Mouse (Mus musculus) ovary, adult 18-20 months (tissue): ENCODE results near the gene Cdk18.

ENCODE experiments used
- DNase-seq: peaks from one replicate; pipeline ENCODE4 v3.0.0; 2022; ENCODE audit warnings: low spot score, mixed read lengths

Cdk18 gene

DNA sequence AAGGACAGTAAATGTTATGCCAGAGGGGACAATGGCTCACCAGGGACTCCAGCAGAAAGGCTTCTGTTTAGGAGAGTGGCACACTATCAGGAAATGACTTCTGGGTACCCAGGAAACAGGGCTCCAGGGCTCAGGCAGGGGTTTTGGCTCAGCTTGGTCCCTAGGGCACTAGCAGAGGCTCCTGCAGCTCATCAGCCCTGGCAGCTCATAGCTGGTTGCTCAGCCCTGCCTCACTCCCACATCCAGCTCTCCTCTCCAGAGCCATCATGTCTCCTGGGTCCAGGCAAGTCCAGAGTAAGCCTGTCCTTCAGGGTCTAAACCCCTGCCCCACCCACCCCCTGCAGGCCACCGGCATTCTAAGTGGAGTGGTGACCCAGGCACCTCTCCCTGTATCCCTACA, 28.1 kb downstream of the Cdk18 start:
- DNase-seq, result no peak

DNA sequence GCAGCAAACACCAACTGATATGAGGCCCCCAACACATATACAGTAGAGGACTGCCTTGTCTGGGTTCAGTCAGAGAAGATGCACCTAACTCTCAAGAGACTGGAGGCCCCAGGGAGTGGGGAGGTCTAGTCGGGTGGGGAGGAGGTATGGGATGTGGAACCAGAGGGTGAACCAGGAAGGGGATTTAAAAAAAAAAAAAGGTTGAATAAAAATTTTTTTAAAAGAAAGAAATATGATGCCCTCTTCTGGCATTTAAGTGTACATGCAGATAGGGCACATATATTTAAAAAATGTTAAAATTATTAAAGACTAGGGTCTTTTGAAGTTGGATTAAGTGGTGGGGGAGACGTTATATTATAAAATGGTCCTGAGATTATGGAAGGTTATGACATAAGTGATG, 30.1 kb downstream of the Cdk18 start:
- no peak for DNase-seq

DNA sequence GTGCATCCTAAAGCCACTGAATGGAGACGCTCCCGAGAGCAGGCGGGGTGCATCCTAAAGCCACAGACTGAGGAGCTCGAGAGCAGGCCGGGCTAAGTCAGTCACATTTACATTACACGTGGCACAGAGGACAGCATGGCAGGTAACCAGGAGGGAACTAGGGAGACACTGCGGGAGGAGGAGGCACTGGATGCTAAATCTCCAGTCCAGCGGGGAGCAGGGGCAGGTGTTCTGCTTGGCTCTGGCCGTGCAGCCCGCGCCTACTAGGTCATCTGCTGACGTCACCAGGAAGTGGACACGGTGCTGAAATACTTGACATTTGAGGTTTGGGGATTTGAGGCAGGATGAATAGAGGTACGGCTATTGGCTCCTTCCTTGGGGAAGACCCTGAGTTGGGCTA, 35.1 kb downstream of the Cdk18 start:
- DNase-seq, result no peak

DNA sequence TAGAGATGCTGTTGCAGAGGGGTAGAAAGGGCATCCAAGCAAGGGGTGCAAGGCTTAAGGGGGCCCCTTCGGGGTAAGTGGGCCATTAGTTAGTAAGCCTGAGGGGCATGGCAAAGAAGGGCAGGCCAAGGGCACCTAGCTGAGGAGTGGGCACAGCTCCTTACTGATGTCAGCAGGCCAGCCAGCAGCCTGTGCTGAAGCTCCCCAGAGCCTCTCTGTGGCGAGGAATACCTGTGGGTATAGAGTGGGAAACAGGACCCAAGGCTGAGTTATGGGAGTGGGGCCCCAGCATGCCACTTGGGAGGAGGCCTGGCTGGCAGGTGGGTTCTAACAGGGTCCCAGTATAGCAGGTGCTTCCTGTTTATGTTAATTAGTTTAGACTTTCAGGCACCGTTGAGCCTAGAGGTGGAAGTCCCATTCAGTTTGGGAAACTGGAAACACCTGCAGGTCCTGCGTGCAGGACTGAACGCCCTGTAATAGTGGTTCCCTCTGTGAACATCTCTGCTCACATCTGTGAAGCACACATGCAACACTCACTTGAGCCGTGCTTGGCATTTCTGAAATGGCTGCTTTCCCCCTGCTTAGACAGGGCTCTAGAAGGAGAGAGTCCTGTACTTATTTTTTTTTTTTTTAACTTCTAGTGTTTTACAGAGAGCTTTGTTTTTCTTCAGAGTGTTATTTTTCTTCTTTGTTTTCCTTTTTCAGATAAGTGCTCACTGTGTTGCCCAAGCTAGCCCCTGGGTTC, 37.4 kb downstream of the Cdk18 start:
- no peak for DNase-seq

DNA sequence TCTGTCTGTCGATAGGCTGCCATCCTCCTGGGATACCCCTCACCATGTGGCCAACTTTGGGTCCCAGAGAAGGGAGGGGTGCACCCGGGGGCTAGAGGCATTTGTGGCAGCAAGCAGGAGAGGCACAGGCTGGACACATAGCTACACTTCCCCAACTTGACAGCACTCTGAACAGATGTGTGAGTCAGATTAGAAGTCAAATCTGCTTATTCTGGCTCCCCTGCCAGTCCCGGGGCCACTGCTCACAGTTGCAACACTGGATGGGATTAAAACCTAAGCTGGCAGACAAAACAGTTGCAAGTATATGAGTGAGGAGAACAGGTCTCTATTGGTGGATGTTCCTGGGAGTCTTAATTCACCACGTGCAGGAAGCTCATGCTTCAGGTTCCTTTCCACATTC, 39.7 kb downstream of the Cdk18 start:
- no peak for DNase-seq

DNA sequence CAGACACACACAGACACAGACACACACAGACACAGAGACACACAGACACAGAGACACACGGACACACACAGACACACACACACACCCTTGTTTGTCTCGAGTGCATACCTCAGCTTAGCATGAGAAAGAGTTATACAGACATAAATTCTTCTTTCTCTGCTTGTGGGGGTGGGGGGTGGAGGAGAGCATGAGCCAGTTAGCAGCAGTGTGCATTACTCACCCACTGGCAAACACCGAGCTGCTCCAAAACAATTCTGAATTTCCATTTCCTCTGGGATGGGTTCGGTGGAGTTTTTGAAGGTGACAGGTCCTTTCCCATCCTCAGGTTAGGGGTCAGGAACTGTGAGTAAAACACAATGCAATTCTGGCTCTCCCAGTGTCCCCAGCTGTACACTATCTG, 40.5 kb downstream of the Cdk18 start:
- no peak for DNase-seq

DNA sequence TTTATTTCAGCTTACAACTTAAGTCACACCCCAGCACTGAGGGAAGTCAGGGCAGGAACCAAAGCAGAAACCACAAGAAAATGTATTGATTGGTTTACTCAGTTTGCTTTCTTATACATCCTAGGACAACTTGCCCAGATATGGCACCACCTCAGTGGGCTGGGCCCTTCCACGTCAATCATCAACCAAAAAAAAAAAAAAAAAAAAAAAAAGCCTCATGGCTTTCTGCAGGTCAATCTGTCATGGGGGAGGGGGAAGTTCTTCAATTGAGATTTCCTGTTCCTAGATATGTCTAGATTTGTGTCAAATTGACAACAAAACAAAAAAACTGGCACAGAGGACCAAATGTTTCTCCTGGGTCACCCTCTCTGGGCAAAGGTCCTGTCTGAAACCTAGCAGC, 41.4 kb downstream of the Cdk18 start:
- no peak for DNase-seq

DNA sequence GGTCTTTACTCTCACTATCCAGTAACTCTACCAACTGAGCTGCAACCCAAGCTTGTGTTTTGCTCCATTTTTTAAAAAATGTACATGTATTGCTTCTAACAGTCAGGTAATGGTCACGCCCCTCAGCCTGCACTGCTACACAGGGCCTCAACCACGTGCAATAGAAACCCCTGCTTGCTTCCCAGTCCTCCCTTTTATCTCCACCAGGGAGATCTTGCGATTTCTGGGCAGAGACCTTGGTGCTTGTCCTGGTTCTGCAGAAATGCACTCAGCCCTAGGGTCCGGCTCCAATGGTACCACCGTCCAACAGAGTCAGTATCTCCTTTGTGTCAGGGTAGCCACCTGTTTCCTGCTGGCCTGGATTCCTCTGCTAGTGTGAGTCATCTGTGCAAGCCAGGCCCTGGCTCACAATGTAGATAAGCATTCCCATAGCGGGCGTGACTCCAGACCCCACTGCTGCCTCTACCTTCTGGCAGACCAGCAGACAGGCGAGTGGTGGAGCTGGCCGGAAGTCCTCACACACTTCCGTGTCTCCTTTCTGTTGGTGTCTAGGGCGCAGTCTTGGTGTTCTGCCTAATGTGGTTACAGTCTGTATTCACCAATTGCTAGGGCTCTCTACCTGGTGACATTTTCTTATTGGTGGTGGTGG, 44.0 kb downstream of the Cdk18 start:
- DNase-seq, result peak; percentile 31

DNA sequence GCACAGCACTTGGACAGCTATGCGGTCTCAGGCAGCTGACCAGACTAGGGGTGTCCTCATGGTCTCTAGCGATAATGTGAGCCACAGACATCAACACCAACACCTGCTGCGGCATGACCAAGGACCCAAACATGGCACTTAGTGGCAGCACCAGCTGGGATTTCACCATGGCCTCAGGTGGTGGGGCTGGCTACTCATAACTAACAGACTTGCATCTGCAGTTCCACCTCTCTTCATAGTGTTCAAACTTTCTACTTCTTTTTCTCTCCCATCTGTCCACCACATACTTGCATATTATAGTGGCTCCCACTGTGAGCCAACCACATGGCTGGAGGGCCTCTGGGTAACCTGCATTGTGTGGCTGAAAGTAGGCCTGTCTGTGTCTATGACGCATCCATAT, 46.2 kb downstream of the Cdk18 start:
- no peak for DNase-seq

DNA sequence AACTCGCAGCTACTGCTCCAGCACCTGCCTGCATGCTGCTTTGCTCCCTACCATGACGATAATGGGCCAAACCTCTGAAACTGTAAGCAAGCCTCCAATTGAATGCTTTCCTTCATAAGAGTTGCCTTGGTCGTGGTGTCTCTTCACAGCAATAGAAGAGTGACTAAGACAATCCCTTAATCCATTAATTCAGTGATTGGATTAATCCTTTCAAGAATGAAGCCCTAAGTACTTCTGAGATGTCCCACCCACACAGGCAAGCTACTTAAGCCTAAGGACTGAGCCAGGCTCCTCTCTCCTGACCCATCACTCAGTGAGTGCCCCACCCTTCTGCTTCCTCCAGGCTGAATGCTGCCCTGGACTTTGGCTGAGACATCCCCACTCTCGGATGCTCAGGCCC, 49.2 kb downstream of the Cdk18 start:
- DNase-seq, result no peak

DNA sequence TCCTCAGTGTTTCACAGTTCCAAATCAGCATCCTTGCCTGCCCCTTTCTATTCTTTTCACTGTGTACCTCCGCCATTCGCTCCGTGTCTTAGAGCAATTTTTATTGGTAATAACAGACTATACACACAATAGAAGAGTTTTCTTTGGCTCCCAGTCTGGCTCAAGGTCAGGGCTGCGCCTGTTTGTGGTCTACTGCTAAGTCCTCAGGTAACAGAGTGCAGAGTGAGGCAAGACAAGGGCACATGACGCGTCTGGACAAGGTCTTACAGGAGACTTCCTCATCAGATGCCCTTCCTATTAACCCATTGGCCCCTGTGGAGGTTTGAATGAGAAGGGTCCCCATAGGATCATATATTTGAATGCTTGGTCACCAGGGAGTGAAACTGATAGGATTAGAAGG, 49.7 kb downstream of the Cdk18 start:
- no peak for DNase-seq

DNA sequence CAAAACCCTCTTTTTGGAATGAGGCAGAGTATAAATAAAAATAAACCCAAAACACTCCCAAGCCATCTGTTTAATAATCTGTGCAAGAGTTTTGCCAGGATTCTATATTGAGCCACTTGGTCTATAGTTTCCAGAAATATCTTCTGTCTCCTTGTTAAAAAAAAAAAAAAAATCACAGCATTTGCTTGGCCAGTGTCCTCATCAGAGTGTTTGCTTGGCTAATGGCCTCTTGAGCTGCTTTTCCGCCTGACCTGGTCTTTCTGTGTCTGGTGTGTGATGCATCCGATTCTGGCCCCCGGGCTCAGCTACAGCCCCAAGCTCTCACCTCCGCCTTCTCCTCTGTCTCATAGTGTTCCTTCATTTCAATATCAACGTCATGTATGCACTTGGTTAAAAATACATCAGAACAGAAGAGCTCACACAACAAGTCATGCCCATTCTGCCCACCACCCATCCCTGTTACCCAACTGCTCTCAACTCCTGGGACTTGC, 51.3 kb downstream of the Cdk18 start:
- DNase-seq, result no peak

DNA sequence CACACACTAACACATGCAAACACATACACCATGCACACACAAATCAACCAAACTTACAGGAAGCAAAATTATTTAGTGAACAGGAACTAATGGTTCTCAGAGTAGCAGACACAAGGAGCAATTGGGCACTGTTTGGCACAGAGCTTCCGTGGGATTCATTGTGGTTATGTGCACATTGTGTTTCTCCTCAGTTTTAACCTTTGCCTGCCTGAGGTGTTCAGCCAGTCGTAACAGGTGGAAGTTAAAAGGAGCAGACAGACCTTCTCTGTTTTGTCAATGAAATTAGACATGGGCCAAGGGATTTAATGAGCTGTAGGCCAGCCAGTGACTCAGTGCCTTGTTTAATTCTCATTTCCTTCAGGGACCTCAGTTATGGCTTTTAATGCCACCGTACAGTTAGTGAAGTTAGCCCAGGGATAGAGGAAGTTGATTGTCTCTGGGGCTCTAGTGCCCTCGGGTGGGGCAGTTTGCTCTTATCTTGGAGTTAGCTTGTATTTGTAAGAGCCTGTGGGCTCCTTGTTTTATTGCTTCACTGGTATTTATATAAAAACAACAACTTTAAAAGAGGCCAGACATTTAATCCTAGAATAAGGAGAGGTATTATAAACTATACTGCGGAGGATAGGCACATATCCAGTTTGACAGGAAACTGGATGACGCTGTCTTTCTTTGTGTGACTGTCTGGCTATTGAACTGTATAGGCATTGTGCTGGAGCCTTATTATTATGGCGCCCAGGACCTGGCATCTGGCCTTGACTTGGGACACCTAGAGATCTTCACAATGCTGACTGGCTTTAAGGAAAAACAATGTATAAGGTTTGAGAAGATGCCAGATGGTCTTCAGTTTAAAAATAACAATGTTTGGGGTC, 54.1 kb downstream of the Cdk18 start:
- no peak for DNase-seq

DNA sequence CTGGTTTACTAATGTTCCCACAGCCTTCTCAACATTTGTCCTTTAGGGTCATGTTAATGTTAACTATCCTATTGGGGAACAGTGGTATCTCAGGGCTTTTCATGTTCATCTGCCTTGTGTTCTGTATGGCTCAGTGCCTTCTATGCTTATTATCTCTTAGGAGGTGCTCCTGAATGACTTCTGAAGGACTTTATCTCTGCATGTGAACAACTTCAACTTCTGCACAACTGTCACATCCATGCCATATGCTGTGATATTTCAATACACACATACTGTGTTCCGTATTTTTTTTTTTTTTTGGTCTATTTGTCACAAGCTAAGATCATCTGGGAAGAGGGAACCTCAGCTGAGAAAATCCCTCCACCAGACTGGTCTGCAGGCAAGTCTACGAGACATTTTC, 61.1 kb downstream of the Cdk18 start:
- DNase-seq, result no peak

DNA sequence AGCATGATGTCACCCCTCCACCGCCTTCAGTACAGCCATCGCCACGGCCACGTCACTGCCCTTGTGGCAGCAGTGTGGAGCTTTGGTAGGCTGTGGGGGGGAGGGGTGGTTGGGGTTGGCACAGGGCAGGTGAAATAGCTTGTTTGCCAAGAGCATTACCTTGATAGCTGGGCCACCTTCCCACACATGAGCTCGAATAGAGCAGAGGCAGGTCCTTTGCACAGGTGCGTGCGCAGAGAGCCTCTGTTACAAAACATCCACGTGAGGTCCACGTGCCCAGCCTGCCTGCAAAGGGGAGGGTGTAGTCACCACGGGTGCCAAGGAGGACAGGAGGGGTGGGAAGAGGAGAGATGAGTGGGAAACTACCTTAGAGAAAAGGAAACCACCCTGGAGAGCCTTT, 63.9 kb downstream of the Cdk18 start:
- no peak for DNase-seq

DNA sequence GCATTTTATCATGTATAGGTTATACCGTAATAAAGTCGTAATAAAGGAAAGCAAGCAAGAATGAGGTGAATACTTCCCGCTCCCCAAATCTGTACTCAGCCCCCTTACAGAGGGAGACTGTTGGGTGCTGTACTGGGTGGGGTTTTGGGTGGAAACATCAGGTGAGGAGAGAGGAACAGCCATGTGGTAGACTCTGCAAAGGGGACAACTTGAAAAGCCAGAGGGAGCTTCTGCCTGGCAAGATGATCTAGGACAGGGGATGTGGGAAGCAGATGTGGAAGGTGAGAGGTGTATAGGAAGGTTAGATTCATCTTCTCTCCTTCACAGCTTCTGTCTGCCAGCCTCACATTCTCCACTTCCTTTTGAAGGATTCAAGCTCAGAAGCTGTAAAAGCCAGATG, 68.8 kb downstream of the Cdk18 start:
- no peak for DNase-seq

DNA sequence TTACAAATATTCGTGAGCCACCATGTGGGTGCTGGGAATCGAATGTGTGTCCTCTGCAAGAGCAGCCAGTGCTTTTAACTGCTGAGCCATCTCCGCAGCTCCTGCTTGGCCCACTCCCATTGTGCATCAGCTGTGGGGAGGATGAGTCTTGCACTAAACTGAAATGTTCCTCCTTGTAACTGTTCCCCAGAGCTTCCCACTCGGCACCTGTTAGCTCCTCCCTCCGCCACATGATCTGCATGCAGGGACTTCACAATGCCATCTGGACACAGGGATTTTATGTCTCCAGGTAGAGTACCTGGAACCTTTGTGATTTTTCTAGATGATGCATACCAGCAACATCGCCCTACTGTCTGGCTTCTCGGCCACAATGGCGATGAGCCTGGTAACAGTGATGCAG, 70.0 kb downstream of the Cdk18 start:
- no peak for DNase-seq

DNA sequence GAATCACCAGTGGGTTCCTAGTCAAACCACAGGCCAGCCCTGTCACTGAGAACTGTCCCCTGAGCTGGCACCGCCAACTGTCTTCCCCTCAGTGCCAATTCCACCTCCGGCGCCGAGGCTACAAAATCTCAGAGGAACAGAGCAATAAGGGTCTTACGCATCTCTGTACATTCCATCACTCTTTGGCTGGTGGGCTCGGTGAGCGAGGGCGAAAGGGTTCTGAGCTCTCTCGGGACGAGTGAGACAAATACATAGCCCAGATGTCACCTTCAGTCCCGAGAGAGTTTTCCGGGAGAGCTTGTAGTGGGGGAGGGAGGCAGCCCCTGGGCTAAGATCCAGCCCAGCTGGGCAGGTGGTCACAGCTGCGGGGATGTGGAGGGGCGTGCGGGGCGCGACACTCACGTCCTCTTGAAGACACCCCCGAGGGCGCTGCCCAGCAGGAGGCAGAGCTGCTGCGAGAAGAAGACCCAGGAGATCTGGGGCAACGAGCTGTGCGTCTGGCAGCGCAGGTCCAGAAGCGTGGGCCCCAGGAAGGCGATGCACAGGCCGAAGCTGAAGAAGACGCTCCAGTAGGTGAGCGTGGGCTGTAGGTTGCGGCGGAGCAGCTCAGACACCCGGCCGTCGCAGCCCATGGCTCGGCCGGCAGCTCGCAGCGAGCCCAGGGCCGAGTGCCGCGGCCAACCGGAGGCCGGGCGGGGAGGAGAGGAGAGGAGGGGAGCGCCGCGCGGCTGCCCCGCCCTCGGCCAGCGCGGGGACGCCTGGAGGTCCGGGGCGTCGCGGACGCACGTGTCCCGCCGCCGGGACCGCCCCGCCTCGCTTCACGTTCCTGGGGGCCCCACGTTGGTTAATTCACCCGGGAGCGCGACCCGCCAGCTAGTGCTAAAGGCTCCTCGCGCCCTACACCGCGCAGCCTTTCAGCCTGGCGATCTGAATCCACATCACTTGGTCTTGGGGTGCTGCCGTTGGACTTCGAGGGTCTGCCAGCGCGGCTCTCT, 71.9 kb downstream of the Cdk18 start, which contains the start of gene Mfsd4a:
Gene Mfsd4a, minus strand, starts transcription at position 802 of the 995 bp plus-strand sequence.
- peak; percentile 29 for DNase-seq

DNA sequence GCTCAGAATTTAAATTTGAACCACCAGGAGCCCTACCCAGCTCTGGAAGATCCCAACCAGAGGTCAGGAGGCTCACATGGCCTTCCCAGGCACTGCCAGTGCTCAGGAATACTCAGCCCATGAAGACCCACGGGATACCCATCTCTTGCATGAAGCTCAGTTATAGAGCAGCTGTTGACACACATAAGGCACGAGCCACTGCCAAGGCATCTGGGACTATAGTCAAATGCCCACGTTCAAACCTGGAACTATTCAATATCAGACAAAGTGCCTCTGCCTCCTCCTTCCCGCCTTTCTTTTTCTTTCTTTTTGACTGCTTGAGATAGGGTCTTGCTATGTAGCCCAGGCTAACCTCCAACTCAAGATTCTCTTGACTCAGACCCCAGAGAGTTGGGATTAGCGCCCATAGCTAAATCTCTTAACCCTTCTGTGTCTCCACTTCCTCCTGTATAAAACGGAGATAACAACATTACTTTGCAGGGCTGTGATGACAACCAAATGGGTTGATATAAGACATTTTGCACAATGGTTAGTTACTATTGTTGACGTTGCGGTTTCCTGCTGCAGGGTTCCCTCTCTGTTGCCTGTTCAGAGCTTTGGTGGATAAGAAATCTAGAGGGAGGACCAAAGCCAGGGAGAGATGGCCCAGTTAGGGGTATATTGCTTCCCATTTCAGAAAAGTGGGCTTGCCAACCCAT, 73.9 kb downstream of the Cdk18 start:
- no peak for DNase-seq

DNA sequence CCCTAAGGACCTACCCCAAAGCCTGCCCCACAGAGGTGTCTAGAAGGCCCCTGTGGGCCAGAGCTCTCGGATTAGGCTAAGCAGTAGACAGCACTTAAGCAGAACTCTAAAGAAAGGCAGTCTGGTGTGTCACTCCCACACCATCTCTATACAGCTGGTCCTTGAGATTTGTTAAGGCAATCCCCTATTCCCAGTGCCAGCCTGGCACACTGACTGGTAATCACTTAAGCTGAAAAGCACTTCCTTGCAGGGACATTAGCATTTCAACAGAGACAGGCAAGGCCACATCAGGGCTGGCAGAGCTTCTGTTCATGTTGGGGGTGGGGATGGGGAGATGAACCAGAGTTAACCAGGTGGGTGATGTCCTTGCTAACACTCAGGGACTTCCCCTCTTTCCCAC, 74.5 kb downstream of the Cdk18 start:
- DNase-seq, result no peak

DNA sequence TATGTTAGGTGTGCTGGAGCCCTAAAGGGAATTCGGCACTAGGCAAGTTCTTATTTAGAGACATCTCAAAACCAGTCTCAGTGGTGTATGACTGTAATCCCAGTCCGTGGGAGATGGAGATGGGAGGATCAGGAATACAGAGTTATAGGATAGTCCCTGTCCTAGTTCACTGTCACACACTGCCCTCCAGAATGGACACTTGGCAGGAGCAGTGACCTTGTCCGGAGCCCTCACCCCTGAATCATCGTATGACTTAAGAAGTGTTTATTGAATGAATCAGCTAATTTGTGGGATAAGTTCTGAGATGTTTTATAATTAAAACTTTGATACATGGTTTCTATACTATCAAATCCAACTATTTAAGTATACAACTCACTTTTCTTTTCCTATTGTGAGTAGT, 76.4 kb downstream of the Cdk18 start:
- no peak for DNase-seq
